Mouse (Mus musculus) adrenal gland, postnatal 25 days (tissue): ENCODE measurements around the gene Tro. TPM values are rescaled to one million over a fixed set of nuclear protein-coding genes. Genes with fewer than 3 reads are reported as not detected.

Source experiments
- DNase-seq: peaks from one replicate; pipeline ENCODE4 v3.0.0; 2021; ENCODE audit warnings: mixed read lengths
- long read RNA-seq: library from polyadenylated mRNA; stranded (forward); transcript quantifications from one replicate; pipeline ENCODE4 v2.0.0, GENCODE M21; 2021
- total RNA-seq: library from RNA; stranded (reverse); gene quantifications from 2 replicates; pipeline ENCODE4 v1.2.3, GENCODE M21; 2021

The Tro gene
- 8.2 and 10.2 TPM in 2 replicates for total RNA-seq
- long read RNA-seq, full-length matches to known transcripts = 1 of 3 reads
- long read RNA-seq, partial matches to known transcripts = 1 of 3 reads
- long read RNA-seq, other reads (novel, unspliced or antisense) = 1 of 3 reads

DNA sequence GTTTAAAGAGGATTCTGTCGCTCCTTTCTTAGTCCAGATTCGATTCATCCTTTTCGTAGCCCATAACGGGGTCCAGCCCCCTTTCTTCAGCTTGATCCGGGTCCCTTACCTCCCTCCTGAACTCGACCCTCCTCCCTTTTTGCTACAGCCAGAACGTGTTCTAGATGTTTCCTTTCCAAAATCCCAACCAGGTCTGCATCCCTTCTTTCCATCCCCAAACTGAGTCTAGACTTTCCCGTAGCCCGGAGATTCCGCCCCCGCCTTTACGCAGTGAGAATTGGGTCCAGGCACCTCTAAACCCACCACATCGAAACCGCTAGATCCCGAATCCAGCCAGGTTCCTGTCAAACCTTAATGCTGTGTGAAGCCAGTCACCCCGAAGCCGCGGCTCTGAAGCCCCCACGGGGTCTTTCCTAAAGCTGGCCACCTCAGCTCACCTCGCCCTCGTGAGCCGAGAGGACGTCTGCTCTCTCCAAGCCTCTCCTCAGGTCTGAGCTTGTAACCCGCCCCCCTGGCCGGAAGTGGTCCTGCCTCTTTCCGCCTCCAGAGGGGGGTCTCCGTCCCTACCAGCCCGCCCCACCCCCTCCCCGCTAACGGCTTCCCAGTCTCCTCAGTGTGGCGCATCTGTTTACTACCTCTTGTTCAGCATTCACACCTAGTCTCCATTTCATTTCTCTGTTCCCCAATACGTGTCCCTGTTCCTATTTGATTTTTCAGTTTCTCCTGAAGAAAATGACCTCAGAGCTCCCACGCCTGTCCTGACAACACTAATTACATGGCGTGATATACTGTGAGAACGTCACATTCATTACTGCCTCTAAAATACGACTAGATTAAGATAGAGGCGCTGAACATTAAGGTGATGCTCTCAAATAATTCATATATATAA is at the start of gene Tro:
TSS of gene Tro (minus strand) at position 676 of the 889 bp plus-strand sequence.
- no peak for DNase-seq

- DNase-seq = no peak
Observed at GRCm38 (mm10) chrX:150677505-150677904, 20.1 kb upstream of the Tro start.

DNA sequence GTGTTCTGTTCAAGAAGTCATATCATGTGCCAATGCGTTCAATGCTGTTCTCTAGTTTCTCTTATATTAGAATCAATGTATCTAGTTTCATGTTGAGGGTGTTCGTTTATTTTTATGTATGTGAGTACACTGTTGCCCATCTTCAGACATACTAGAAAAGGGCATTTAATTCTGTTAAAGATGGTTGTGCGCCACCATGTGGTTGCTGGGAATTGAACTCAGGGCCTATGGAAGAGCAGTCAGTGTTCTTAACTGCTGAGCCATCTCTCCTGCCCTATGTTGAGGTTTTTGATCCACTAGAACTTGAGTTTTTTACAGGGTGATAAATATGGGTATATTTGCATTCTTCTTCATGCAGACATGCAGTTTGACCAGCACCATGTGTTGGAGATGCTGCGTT is 5.4 kb upstream of the Tro start:
- DNase-seq = peak; percentile 28

GRCm38 (mm10) chrX:150657797-150658118 is 375 bp upstream of the Tro start:
- DNase-seq = no peak

GRCm38 (mm10) chrX:150656122-150656907 is 1.1 kb downstream of the Tro start:
- DNase-seq = no peak

DNA sequence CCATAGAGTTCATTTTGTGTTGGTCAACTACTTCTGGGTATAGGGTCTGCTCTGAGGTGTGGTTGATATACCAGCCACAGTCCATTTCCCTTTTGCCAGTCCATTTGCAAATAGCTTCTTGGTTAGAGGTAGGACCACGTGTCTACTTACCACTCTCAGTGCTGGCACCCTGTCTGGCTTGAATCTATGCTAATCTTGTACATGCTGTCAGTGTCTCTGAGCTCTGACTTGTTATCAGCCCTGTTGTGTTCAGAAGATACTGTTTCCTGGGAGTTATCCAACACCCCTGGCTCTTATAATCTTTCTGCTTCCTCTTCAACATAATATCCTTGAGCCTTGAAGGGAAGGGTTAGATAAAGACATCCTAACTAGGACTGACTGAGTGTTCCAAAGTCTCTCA is 21.0 kb downstream of the Tro start:
- DNase-seq = no peak

DNA sequence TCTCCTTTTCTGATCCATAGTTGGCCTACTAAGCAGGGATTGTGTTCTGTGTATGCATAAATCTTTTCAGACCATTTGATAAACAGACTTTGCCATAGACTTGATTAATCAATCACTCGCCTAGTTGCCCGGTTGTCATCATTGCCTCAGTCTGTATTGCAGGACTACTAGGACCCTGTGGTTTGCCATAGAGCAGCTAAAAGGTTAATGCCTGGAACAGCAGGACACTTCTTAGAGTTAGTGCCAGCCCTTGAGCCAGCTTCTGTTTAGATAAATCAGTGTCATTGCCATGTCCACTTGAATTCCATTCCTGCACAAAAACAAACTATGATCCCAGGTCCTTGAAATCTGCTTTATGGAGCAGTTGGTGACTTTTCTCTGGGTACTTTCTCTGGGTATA is 58.5 kb downstream of the Tro start:
- DNase-seq = no peak

Other genes with a start within 250 kb of the Tro start
- 27.3 and 28.6 TPM in 2 replicates for gene Tmem29, start 198.4 kb downstream of the Tro start, total RNA-seq
- 31.0 and 35.7 TPM in 2 replicates for gene Alas2, start 110.2 kb downstream of the Tro start, total RNA-seq
- 12.1 and 13.2 TPM in 2 replicates for gene Pfkfb1, start 69.4 kb downstream of the Tro start, total RNA-seq
- gene Apex2, start 67.7 kb downstream of the Tro start, total RNA-seq = 18.6 and 20.4 TPM in 2 replicates
- 100 and 126 TPM in 2 replicates for gene Maged2, start 156.8 kb upstream of the Tro start, total RNA-seq